Mouse (Mus musculus) stomach, postnatal 0 days (tissue): ENCODE results near the gene Nup210. TPM values are rescaled to one million over a fixed set of nuclear protein-coding genes. Genes with fewer than 3 reads are reported as not detected.
A peak's percentile ranks its signal among the peaks of the same experiment; 100 is the strongest.

ENCODE experiments used
- ATAC-seq: fragments of 200-750 bp; cut with Nextera tagmentation; 2 replicates; pipeline ENCODE4 v1.8.0; 2017; ENCODE audit not compliant: low FRiP score, low TSS enrichment
- DNase-seq: peaks from one replicate; pipeline ENCODE4 v3.0.0-alpha.2; 2016; ENCODE audit warnings: low spot score
- H3K27ac ChIP-seq: fragments of 300-500 bp; sonication (generic); replicated peaks from 2 replicates; pipeline ENCODE4 v1.5.1; 2014; ENCODE audit warnings: mild to moderate bottlenecking, control low read depth
- H3K27me3 ChIP-seq: fragments of 300-500 bp; sonication (generic); 2 replicates; pipeline ENCODE4 v1.6.1; 2014; ENCODE audit warnings: low read length; ENCODE audit not compliant: control insufficient read depth, insufficient read depth
- H3K36me3 ChIP-seq: fragments of 300-500 bp; sonication (generic); 2 replicates; pipeline ENCODE4 v1.6.1; 2014; ENCODE audit warnings: low read length, mixed read lengths; ENCODE audit not compliant: control insufficient read depth, insufficient read depth
- H3K4me1 ChIP-seq: fragments of 300-500 bp; sonication (generic); replicated peaks from 2 replicates; pipeline ENCODE4 v1.6.1; 2014; ENCODE audit warnings: antibody characterized with exemption; ENCODE audit not compliant: control insufficient read depth, insufficient read depth
- H3K4me2 ChIP-seq: fragments of 300-500 bp; sonication (generic); replicated peaks from 2 replicates; pipeline ENCODE4 v1.6.1; 2014; ENCODE audit warnings: low read depth, mild to moderate bottlenecking, control low read depth, moderate library complexity
- H3K4me3 ChIP-seq: fragments of 300-500 bp; sonication (generic); 2 replicates; pipeline ENCODE4 v1.5.1; 2014; ENCODE audit warnings: low read depth, low read length, control low read depth
- H3K9ac ChIP-seq: fragments of 300-500 bp; sonication (generic); 2 replicates; pipeline ENCODE4 v1.6.1; 2014; ENCODE audit warnings: mild to moderate bottlenecking, low read length, control low read depth, mixed read lengths
- H3K9me3 ChIP-seq: fragments of 300-500 bp; sonication (generic); 2 replicates; pipeline ENCODE4 v1.6.1; 2016; ENCODE audit warnings: low read length; ENCODE audit not compliant: control insufficient read depth
- CTCF ChIP-seq: IDR thresholded peaks from 2 replicates; pipeline ENCODE4 v1.5.1; 2016; ENCODE audit warnings: antibody characterized with exemption, low read depth, mild to moderate bottlenecking, moderate library complexity
- EP300 ChIP-seq: optimal IDR thresholded peaks from 2 replicates; pipeline ENCODE3; 2016; ENCODE audit warnings: antibody characterized with exemption
- WGBS: fragments of 180-500 bp; shearing (Covaris S2); extraction: QIAGEN DNeasy Blood & Tissue Kit; methylation state at CpG from one replicate; pipeline ENCODE4 v1.1.7; 2014; 5-methylcytosine and 5-hydroxymethylcytosine counted together
- polyA plus RNA-seq: library from polyadenylated mRNA; unstranded; fragments of >200 nt; fragmentation: Nextera tagmentation; extraction: Ambion mirVana; gene quantifications from 2 replicates; pipeline ENCODE4 v1.2.1, GENCODE M21; 2015

The Nup210 gene
- polyA plus RNA-seq, 1 experiment from 2014 or later: 2.4 TPM

DNA sequence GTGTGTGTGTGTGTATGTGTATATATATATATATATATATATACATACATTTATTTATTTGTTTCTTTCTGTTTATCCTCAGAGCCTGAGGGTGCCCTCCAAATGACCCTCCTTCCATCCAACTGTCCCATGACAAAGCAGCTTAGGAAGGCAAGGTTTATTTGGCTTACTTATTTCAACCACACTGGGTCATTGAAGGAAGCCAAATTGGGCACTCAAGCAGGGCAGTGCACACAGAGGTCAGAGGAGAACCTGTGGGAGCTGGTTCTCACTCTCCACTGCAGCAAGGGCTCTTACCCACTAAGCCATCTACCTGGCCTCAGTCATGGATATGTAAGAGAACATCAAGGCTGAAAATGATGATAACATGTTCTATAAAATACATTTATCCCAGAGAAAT lies 1.9 kb upstream of the Nup210 start:
- Histone ChIP-seq H3K36me3 (no peaks in the 10 kb centered on the region), H3K4me3 (no peak overlapping the region), H3K4me2 (no peak overlapping the region), H3K9ac (no peak overlapping the region), H3K9me3 (no peaks in the 10 kb centered on the region), H3K4me1 (no peaks in the 10 kb centered on the region), H3K27me3 (no peaks in the 10 kb centered on the region), H3K27ac (no peak overlapping the region)
- DNase-seq (no peak), ATAC-seq (no peak)
- TF ChIP-seq CTCF (no peak), EP300 (no peak)

- no peak for TF ChIP-seq CTCF
- Histone ChIP-seq H3K36me3 (no peaks in the 10 kb centered on the region), H3K9ac (peak overlapping the region; percentile 13; the same call in 1 of the 2 replicates), H3K27ac (no peak overlapping the region), H3K4me2 (peak overlapping the region; percentile 99), H3K4me1 (no peaks in the 10 kb centered on the region), H3K4me3 (peak overlapping the region; percentile 56), H3K9me3 (no peaks in the 10 kb centered on the region), H3K27me3 (no peaks in the 10 kb centered on the region)
- 6% methylated on average over 9 of the region's 9 CpGs for WGBS
- ATAC-seq (peak; percentile 28; the same call in 1 of the 2 replicates), DNase-seq (no peak)
Observed at GRCm38 (mm10) chr6:91117149-91117548, 520 bp upstream of the Nup210 start.

- Histone ChIP-seq H3K36me3 (no peaks in the 10 kb centered on the region), H3K9ac (no peak overlapping the region; the same call in 1 of the 2 replicates), H3K27me3 (no peaks in the 10 kb centered on the region), H3K4me2 (peak overlapping the region; percentile 99), H3K4me1 (no peaks in the 10 kb centered on the region), H3K4me3 (peak overlapping the region; percentile 56), H3K27ac (no peak overlapping the region), H3K9me3 (no peaks in the 10 kb centered on the region)
- ATAC-seq: no peak
- DNase-seq: no peak
- WGBS: 25% methylated on average over 4 of the region's 4 CpGs
- TF ChIP-seq CTCF (no peak), EP300 (no peak)
Observed at GRCm38 (mm10) chr6:91115863-91116243, 776 bp downstream of the Nup210 start.

DNA sequence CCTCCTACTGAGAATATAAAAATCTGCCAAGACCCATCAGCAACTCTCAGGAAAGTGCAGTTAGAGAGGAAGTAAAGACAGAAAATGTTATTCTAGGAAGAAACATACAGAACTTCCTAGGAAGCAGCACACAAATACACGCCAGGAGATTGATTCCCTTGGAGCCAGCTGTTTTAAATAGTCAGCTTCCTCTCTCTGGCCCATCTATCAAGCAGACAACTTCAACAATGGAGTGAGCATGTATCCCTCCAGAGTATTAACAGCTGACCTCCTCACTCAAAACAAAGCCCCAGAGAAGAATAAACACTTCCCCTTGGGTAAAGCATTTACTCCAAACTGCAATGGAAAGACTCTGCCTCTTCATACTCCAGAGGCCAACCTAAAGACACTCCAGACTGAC lies 1.5 kb downstream of the Nup210 start:
- WGBS: 10% methylated on average over 1 of the region's 1 CpGs
- H3K4me1 ChIP-seq: no peaks in the 10 kb centered on the region
- H3K36me3 ChIP-seq: no peaks in the 10 kb centered on the region
- ATAC-seq: no peak
- H3K4me2 ChIP-seq: no peak overlapping the region
- H3K4me3 ChIP-seq: no peak overlapping the region
- DNase-seq: no peak
- H3K9me3 ChIP-seq: no peaks in the 10 kb centered on the region
- no peaks in the 10 kb centered on the region for H3K27me3 ChIP-seq
- H3K27ac ChIP-seq: no peak overlapping the region
- TF ChIP-seq EP300: no peak
- TF ChIP-seq CTCF: no peak
- H3K9ac ChIP-seq: no peak overlapping the region

GRCm38 (mm10) chr6:91114716-91115115 lies 1.9 kb downstream of the Nup210 start:
- Histone ChIP-seq H3K4me3 (no peak overlapping the region), H3K9me3 (no peaks in the 10 kb centered on the region), H3K27ac (no peak overlapping the region), H3K4me1 (no peaks in the 10 kb centered on the region), H3K36me3 (no peaks in the 10 kb centered on the region), H3K27me3 (no peaks in the 10 kb centered on the region), H3K9ac (no peak overlapping the region), H3K4me2 (no peak overlapping the region)
- TF ChIP-seq EP300 (no peak), CTCF (no peak)
- ATAC-seq (no peak), DNase-seq (no peak)
- 29% methylated on average over 2 of the region's 2 CpGs for WGBS

DNA sequence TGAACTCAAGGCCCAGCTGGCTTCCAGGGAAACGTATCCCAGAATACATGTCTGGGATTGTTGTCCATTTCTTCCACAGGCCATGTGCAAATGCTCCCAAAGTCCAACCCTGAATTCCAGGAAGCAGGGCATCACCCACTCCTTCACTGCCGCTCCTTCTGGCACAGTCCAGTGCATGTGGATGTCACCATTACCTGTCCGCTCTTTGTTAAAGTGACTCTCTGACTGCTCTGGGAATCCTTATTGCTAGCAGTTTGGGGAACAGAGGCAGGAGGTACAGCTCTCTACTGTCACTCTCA lies 4.7 kb downstream of the Nup210 start:
- TF ChIP-seq EP300 (no peak), CTCF (no peak)
- no peaks in the 10 kb centered on the region for H3K4me1 ChIP-seq
- WGBS: 89% methylated on average over 3 of the region's 3 CpGs

More for the DNA sequence above, 4.7 kb downstream of the Nup210 start:
- Histone ChIP-seq H3K27me3 (no peaks in the 10 kb centered on the region), H3K9me3 (no peaks in the 10 kb centered on the region), H3K36me3 (no peaks in the 10 kb centered on the region), H3K4me3 (no peak overlapping the region), H3K4me2 (no peak overlapping the region), H3K27ac (no peak overlapping the region), H3K9ac (no peak overlapping the region)
- no peak for DNase-seq
- ATAC-seq: no peak
